Mouse (Mus musculus) liver, embryonic 14.5 days (tissue): ENCODE data around the gene Olfml2b.

Experiments used
- CTCF ChIP-seq: IDR thresholded peaks from 2 replicates; pipeline ENCODE4 v1.5.1; 2016; ENCODE audit warnings: antibody characterized with exemption, low read depth, control low read depth
- EP300 ChIP-seq: IDR thresholded peaks from 2 replicates; pipeline ENCODE4 v1.6.1; 2016; ENCODE audit warnings: antibody characterized with exemption, low read depth

GRCm38 (mm10) chr1:170717241-170717828 is 73.0 kb downstream of the Olfml2b start:
- TF ChIP-seq CTCF (no peak), EP300 (no peak)
